Mouse (Mus musculus): Measurements from ENCODE around the gene Lbhd2. TPM values are rescaled to one million over a fixed set of nuclear protein-coding genes. Genes with fewer than 3 reads are reported as not detected.

The Lbhd2 gene
- total and polyA plus RNA-seq, 3 experiments: not detected

DNA sequence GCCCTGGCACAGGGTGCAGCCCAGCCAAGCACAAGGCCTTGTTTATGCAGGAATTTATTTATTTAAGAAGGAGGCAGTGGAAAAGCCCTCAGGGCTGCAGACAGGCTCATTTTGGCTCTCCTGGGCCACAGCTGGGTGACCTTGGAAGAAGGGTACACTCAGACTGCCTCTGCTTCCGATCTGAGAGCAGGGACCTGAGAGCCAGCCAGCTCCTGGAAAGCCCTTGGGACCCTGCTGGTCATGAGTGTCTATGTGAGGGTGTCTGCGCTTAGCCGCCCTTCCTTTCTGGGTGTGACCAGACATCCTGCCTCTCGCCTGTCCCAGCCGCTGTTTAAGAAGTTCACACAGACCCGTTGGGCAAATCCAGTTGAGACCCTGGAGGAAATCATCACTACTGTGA, 43.8 kb downstream of the Lbhd2 start:
- H3K9ac ChIP-seq (ENCODE audit: control insufficient read depth, low read depth, low read length, poor library complexity, severe bottlenecking): no peak overlapping the region
- H3K4me3 ChIP-seq (ENCODE audit: control insufficient read depth in 1 of 2, insufficient read depth in 1 of 2, low read depth in 2 of 2, low read length in 2 of 2): no peak overlapping the region
- H3K79me2 ChIP-seq (ENCODE audit: control insufficient read depth, insufficient read depth, low read length, poor library complexity): peaks cover under 1% of the 10 kb centered on the region; the same call in 1 of the 2 replicates
- no peaks in the 10 kb centered on the region for H3K9me3 ChIP-seq (replicated peaks; ENCODE audit: insufficient read depth, low read length)
- peaks cover 0 to 7% of the 10 kb centered on the region in 2 experiments; a peak in 1 of 4 replicates for H3K36me3 ChIP-seq (ENCODE audit: control insufficient read depth in 1 of 2, insufficient read depth in 2 of 2, low read length in 2 of 2)
- no peaks in the 10 kb centered on the region for H3K27me3 ChIP-seq (ENCODE audit: control insufficient read depth in 1 of 2, insufficient read depth in 2 of 2, low read length in 2 of 2)
- no peak for DNase-seq (ENCODE audit: low read depth, low spot score)
- no peak overlapping the region for H3K27ac ChIP-seq (ENCODE audit: control insufficient read depth, low read depth, low read length)
- H3K4me1 ChIP-seq (ENCODE audit: control insufficient read depth in 1 of 2, insufficient read depth in 2 of 2, low read length in 2 of 2): no peaks in the 10 kb centered on the region
- no peak for TF ChIP-seq SMC3 (IDR thresholded peaks at IDR 0.05; ENCODE audit: low read depth, low read length)
- no peak for TF ChIP-seq ZC3H11A (IDR thresholded peaks at IDR 0.05; ENCODE audit: low read depth, low read length)
- no peak for TF ChIP-seq CTCF (IDR thresholded peaks at IDR 0.05 in 2 of 3, conservative IDR thresholded peaks at IDR 0.05 in 1 of 3; ENCODE audit: control insufficient read depth in 1 of 3, insufficient read depth in 1 of 3, low read depth in 2 of 3, low read length in 3 of 3, poor library complexity in 1 of 3, severe bottlenecking in 1 of 3)
- TF ChIP-seq TBP (IDR thresholded peaks at IDR 0.05; ENCODE audit: low read depth, low read length): no peak
- TF ChIP-seq ZMIZ1 (IDR thresholded peaks at IDR 0.05; ENCODE audit: low read depth, low read length): no peak

DNA sequence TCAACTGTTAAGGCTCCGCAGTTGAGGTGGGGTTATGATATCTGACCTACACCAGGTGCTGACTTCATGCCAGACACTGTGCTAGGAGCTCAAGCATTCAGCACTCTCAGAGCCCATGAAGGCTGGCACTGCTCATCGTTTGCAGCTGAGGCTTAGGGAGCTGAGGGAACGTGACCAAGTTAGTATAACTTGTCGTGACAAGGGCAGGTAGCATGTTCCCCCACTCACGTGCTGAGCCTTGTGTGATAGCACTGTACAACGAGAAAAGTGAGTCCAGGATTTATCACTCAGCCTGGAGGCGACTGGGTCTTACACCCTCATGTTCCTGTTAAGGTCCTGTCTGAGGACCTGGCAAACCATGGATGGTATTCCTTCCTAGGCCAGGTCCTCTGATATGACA, 45.0 kb downstream of the Lbhd2 start:
- Histone ChIP-seq H3K79me2 (ENCODE audit: control insufficient read depth, insufficient read depth, low read length, poor library complexity) (no peaks in the 10 kb centered on the region), H3K9ac (ENCODE audit: control insufficient read depth, low read depth, low read length, poor library complexity, severe bottlenecking) (no peak overlapping the region), H3K27me3 (ENCODE audit: control insufficient read depth in 1 of 2, insufficient read depth in 2 of 2, low read length in 2 of 2) (no peaks in the 10 kb centered on the region), H3K27ac (ENCODE audit: control insufficient read depth, low read depth, low read length) (no peak overlapping the region), H3K9me3 (replicated peaks; ENCODE audit: insufficient read depth, low read length) (no peaks in the 10 kb centered on the region), H3K36me3 (ENCODE audit: control insufficient read depth in 1 of 2, insufficient read depth in 2 of 2, low read length in 2 of 2) (peaks cover 0 to 4% of the 10 kb centered on the region in 2 experiments; a peak in 1 of 4 replicates), H3K4me3 (ENCODE audit: control insufficient read depth in 1 of 2, insufficient read depth in 1 of 2, low read depth in 2 of 2, low read length in 2 of 2) (no peak overlapping the region), H3K4me1 (ENCODE audit: control insufficient read depth in 1 of 2, insufficient read depth in 2 of 2, low read length in 2 of 2) (no peaks in the 10 kb centered on the region)
- no peak for TF ChIP-seq RCOR1 (IDR thresholded peaks at IDR 0.05; ENCODE audit: low read depth, low read length)
- no peak for TF ChIP-seq POLR2AphosphoS2 (IDR thresholded peaks at IDR 0.05; ENCODE audit: low read length)
- TF ChIP-seq POLR2AphosphoS5 (IDR thresholded peaks at IDR 0.05; ENCODE audit: borderline replicate concordance, low read depth, low read length): no peak
- TF ChIP-seq MXI1 (IDR thresholded peaks at IDR 0.05; ENCODE audit: low read depth, low read length): no peak
- no peak for TF ChIP-seq MAFK (IDR thresholded peaks at IDR 0.05; ENCODE audit: borderline replicate concordance, low read depth, low read length)
- no peak for TF ChIP-seq NRF1 (IDR thresholded peaks at IDR 0.05; ENCODE audit: insufficient read depth, low read depth, low read length, poor library complexity, severe bottlenecking)
- no peak for TF ChIP-seq SMC3 (IDR thresholded peaks at IDR 0.05; ENCODE audit: low read depth, low read length)
- no peak for TF ChIP-seq TBP (IDR thresholded peaks at IDR 0.05; ENCODE audit: low read depth, low read length)
- no peak for TF ChIP-seq USF1 (IDR thresholded peaks at IDR 0.05; ENCODE audit: low read depth, low read length)
- no peak for DNase-seq (ENCODE audit: low read depth, low spot score)

DNA sequence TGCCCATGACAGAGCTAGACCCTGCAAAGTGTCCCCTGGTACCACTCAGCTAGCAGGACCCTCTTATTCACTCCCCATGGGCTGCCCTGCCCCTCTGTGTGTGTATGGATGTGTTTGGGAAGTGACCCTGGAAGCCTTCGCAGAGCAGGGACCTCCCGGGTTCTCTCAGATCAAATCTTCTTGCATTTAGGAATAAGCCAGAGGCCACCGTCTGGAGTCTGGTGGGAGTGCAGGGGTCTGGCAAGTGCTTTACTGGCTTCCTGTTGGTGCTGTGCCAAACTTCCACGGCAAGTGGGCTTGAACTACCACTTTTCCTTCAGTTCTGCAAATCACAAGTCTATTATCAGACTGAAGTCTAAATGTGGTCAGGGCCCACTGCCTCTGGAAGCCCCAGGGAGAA, 47.4 kb downstream of the Lbhd2 start:
- no peaks in the 10 kb centered on the region for H3K79me2 ChIP-seq (ENCODE audit: control insufficient read depth, insufficient read depth, low read length, poor library complexity)
- DNase-seq (ENCODE audit: low read depth, low spot score): peak; percentile 40
- H3K27ac ChIP-seq (ENCODE audit: control insufficient read depth, low read depth, low read length): no peak overlapping the region
- no peaks in the 10 kb centered on the region for H3K27me3 ChIP-seq (ENCODE audit: control insufficient read depth in 1 of 2, insufficient read depth in 2 of 2, low read length in 2 of 2)
- no peak overlapping the region for H3K4me3 ChIP-seq (ENCODE audit: control insufficient read depth in 1 of 2, insufficient read depth in 1 of 2, low read depth in 2 of 2, low read length in 2 of 2)
- no peak overlapping the region for H3K9ac ChIP-seq (ENCODE audit: control insufficient read depth, low read depth, low read length, poor library complexity, severe bottlenecking)
- no peaks in the 10 kb centered on the region for H3K9me3 ChIP-seq (replicated peaks; ENCODE audit: insufficient read depth, low read length)
- TF ChIP-seq ZMIZ1 (IDR thresholded peaks at IDR 0.05; ENCODE audit: low read depth, low read length) (no peak), SIN3A (IDR thresholded peaks at IDR 0.05; ENCODE audit: low read length) (no peak), ZNF384 (IDR thresholded peaks at IDR 0.05; ENCODE audit: low read depth, low read length) (no peak), KAT2A (conservative IDR thresholded peaks at IDR 0.05; ENCODE audit: low read depth, low read length) (no peak), USF2 (IDR thresholded peaks at IDR 0.05; ENCODE audit: borderline replicate concordance in 1 of 2, insufficient read depth in 1 of 2, low read depth in 1 of 2, low read length in 2 of 2) (no peak), USF1 (IDR thresholded peaks at IDR 0.05; ENCODE audit: low read depth, low read length) (no peak), POLR2A (IDR thresholded peaks at IDR 0.05; ENCODE audit: control insufficient read depth in 1 of 2, insufficient read depth in 1 of 2, low read depth in 1 of 2, low read length in 2 of 2, poor library complexity in 1 of 2) (no peak), POLR2AphosphoS5 (IDR thresholded peaks at IDR 0.05; ENCODE audit: borderline replicate concordance, low read depth, low read length) (no peak), ETS1 (IDR thresholded peaks at IDR 0.05; ENCODE audit: low read depth, low read length) (no peak), TCF12 (IDR thresholded peaks at IDR 0.05; ENCODE audit: low read depth, low read length) (no peak), RCOR1 (IDR thresholded peaks at IDR 0.05; ENCODE audit: low read depth, low read length) (no peak), NRF1 (IDR thresholded peaks at IDR 0.05; ENCODE audit: insufficient read depth, low read depth, low read length, poor library complexity, severe bottlenecking) (no peak), MYC (IDR thresholded peaks at IDR 0.05; ENCODE audit: low read depth, low read length) (no peak)
- H3K4me1 ChIP-seq (ENCODE audit: control insufficient read depth in 1 of 2, insufficient read depth in 2 of 2, low read length in 2 of 2): no peaks in the 10 kb centered on the region
- peaks cover 0 to 4% of the 10 kb centered on the region in 2 experiments; a peak in 1 of 4 replicates for H3K36me3 ChIP-seq (ENCODE audit: control insufficient read depth in 1 of 2, insufficient read depth in 2 of 2, low read length in 2 of 2)

All from MEL (cell line).